Mouse (Mus musculus) heart, postnatal 0 days (tissue): ENCODE measurements at regions not wholly inside any gene's neighbourhood (a gene's known extent, or its start where the extent isn't known, plus 50 kb on each side); places are given as distances from the start of the nearest gene placed in this dataset.

Experiments
- CTCF ChIP-seq: IDR thresholded peaks from 2 replicates; pipeline ENCODE4 v1.5.1; 2016; ENCODE audit warnings: antibody characterized with exemption, control low read depth, low read depth
- EP300 ChIP-seq: IDR thresholded peaks from 2 replicates; pipeline ENCODE4 v1.6.1; 2016; ENCODE audit warnings: antibody characterized with exemption, low read depth

GRCm38 (mm10) chr15:62658695-62659094 lies 1186.3 kb downstream of the Gsdmc2 start:
- TF ChIP-seq CTCF (no peak), EP300 (no peak)
